ENCODE assay signal across 13 mouse cellular contexts in the genomic region with DNA sequence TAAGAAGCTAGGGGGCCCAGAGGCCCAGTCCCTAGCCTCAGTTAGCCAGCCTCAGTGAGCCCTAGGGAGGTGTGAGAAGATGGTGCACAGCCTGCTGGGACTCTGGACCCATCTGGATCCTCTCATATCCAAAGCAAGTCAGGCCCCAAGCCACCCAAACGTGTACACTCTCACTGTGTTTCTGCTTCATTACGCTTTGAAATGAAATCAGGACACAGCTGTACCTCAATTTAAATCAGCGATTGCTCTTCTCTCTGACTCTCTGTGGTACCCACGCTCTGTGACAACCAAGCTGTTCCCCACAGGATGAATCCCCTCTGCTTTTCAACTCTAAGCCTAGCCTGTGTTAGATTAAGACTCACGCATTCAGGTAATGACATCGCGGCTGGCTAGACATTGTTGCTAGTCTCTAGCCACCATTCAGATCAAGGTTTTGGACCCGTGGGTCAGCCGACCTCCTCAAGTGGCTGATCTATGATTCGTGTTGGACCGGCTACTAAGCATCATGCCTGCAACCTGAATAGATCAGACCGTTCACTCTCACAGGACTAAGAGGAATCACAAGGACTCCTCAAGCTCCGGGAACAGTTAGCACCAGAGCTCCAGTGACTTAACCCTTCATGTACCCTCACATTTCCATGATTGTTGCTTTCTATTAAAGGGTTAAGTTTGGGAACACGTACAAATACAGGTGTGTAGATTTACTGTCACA.
DNase-seq lines count a peak whose midpoint lies in the region; ATAC-seq and TF ChIP-seq lines count a peak whose summit lies in the region.
"Had no signal": no experiment of that assay in that cellular context is flagged by ENCODE, and none has a peak within 500 bp of the region (broad histone marks: within the 10 kb centered on the region; RNA-seq: fewer than 3 reads in every experiment).

No protein-coding gene starts in this region.

- H3K4me2 ChIP-seq in forebrain, embryonic 14.5 days (ENCODE audit: low read length), result no peak overlapping the region
- H3K4me2 ChIP-seq in forebrain, embryonic 13.5 days, result no peak overlapping the region
- H3K4me2 ChIP-seq in lung, embryonic 16.5 days (ENCODE audit: low read depth, low read length), result no peak overlapping the region
- H3K4me2 ChIP-seq in lung, postnatal 0 days (replicated peaks; ENCODE audit: low read depth, low read length), result no peak overlapping the region
- H3K4me2 ChIP-seq in neural tube, embryonic 14.5 days (ENCODE audit: low read depth, low read length), result no peak overlapping the region
- H3K4me2 ChIP-seq: heart, embryonic 13.5 days; limb, embryonic 13.5 days had no signal

- H3K4me1 ChIP-seq in forebrain, embryonic 14.5 days (ENCODE audit: control insufficient read depth, insufficient read depth, low read length), result peaks cover 2% of the 10 kb centered on the region; the same call in 1 of the 2 replicates
- 0 out of 2 replicates have a peak, but pooled peaks cover 6% of the 10 kb centered on the region for H3K4me1 ChIP-seq in forebrain, embryonic 13.5 days
- no peaks in the 10 kb centered on the region for H3K4me1 ChIP-seq in lung, embryonic 16.5 days (replicated peaks; ENCODE audit: control insufficient read depth, insufficient read depth, low read length)
- no peaks in the 10 kb centered on the region for H3K4me1 ChIP-seq in lung, postnatal 0 days (ENCODE audit: insufficient read depth, low read depth, low read length)
- H3K4me1 ChIP-seq in neural tube, embryonic 14.5 days (ENCODE audit: control insufficient read depth, insufficient read depth, low read length), result 0 out of 2 replicates have a peak, but pooled peaks cover 5% of the 10 kb centered on the region
- H3K4me1 ChIP-seq: heart, embryonic 13.5 days; limb, embryonic 13.5 days had no signal

- H3K27ac ChIP-seq in forebrain, embryonic 14.5 days (ENCODE audit: low read depth, low read length), result no peak overlapping the region
- H3K27ac ChIP-seq in forebrain, embryonic 13.5 days, result no peak overlapping the region
- no peak overlapping the region for H3K27ac ChIP-seq in lung, embryonic 16.5 days (ENCODE audit: low read length)
- no peak overlapping the region for H3K27ac ChIP-seq in lung, postnatal 0 days (ENCODE audit: low read length)
- H3K27ac ChIP-seq in neural tube, embryonic 14.5 days (ENCODE audit: low read depth, low read length), result peak overlapping the region; percentile 55; the same call in 1 of the 2 replicates
- H3K27ac ChIP-seq: heart, embryonic 13.5 days; limb, embryonic 13.5 days had no signal

- 68% methylated on average over 14 of the region's 14 CpGs for WGBS in forebrain, embryonic 14.5 days
- WGBS in forebrain, embryonic 13.5 days, result 63% methylated on average over 14 of the region's 14 CpGs
- 66% methylated on average over 14 of the region's 14 CpGs for WGBS in lung, embryonic 16.5 days
- WGBS in lung, postnatal 0 days, result 66% methylated on average over 14 of the region's 14 CpGs
- 50% methylated on average over 14 of the region's 14 CpGs for WGBS in neural tube, embryonic 14.5 days

- no peak for TF ChIP-seq CTCF in lung, postnatal 0 days (IDR thresholded peaks at IDR 0.05)

- peak; percentile 37; the same call in 1 of the 2 replicates for ATAC-seq in forebrain, embryonic 14.5 days
- no peak for ATAC-seq in forebrain, embryonic 13.5 days
- ATAC-seq in lung, embryonic 16.5 days (ENCODE audit: low read depth), result peak; percentile 66; the same call in 1 of the 2 replicates
- ATAC-seq in lung, postnatal 0 days, result peak; percentile 17; the same call in 1 of the 2 replicates
- peak; percentile 81 for ATAC-seq in neural tube, embryonic 14.5 days (ENCODE audit: low read depth)
- ATAC-seq in monocyte, adult 5-6 weeks (replicated peaks; ENCODE audit: insufficient number of reproducible peaks, low FRiP score, low TSS enrichment, poor library complexity, severe bottlenecking), result no peak

- no peaks in the 10 kb centered on the region for H3K9me3 ChIP-seq in forebrain, embryonic 14.5 days (replicated peaks; ENCODE audit: control insufficient read depth, low read length)
- H3K9me3 ChIP-seq in forebrain, embryonic 13.5 days (replicated peaks), result no peaks in the 10 kb centered on the region
- no peaks in the 10 kb centered on the region for H3K9me3 ChIP-seq in lung, embryonic 16.5 days (ENCODE audit: control insufficient read depth, low read length)
- H3K9me3 ChIP-seq in lung, postnatal 0 days (ENCODE audit: low read length), result no peaks in the 10 kb centered on the region
- no peaks in the 10 kb centered on the region for H3K9me3 ChIP-seq in neural tube, embryonic 14.5 days (ENCODE audit: control insufficient read depth, low read length)
- H3K9me3 ChIP-seq: heart, embryonic 13.5 days; limb, embryonic 13.5 days had no signal

- no peaks in the 10 kb centered on the region for H3K27me3 ChIP-seq in forebrain, embryonic 14.5 days (replicated peaks; ENCODE audit: control insufficient read depth, insufficient read depth, low read length)
- no peaks in the 10 kb centered on the region for H3K27me3 ChIP-seq in forebrain, embryonic 13.5 days
- H3K27me3 ChIP-seq in lung, embryonic 16.5 days (ENCODE audit: control insufficient read depth, insufficient read depth, low read depth, low read length), result no peaks in the 10 kb centered on the region
- no peaks in the 10 kb centered on the region for H3K27me3 ChIP-seq in lung, postnatal 0 days (replicated peaks; ENCODE audit: insufficient read depth, low read length)
- H3K27me3 ChIP-seq in neural tube, embryonic 14.5 days (ENCODE audit: control insufficient read depth, insufficient read depth, low read length), result no peaks in the 10 kb centered on the region
- H3K27me3 ChIP-seq: heart, embryonic 13.5 days; limb, embryonic 13.5 days had no signal

- no peak overlapping the region for H3K9ac ChIP-seq in forebrain, embryonic 14.5 days (ENCODE audit: low read length)
- no peak overlapping the region for H3K9ac ChIP-seq in forebrain, embryonic 13.5 days
- no peak overlapping the region for H3K9ac ChIP-seq in lung, embryonic 16.5 days (ENCODE audit: low read length)
- H3K9ac ChIP-seq in lung, postnatal 0 days (replicated peaks; ENCODE audit: low read depth), result no peak overlapping the region
- no peak overlapping the region for H3K9ac ChIP-seq in neural tube, embryonic 14.5 days (replicated peaks; ENCODE audit: low read depth, low read length)
- H3K9ac ChIP-seq: heart, embryonic 13.5 days; limb, embryonic 13.5 days had no signal

- peak; percentile 33 for DNase-seq in forebrain, embryonic 14.5 days (ENCODE audit: low spot score)
- DNase-seq in lung, postnatal 4 days, result no peak
- no peak for DNase-seq in lung, postnatal 0 days (ENCODE audit: low spot score)
- DNase-seq in heart, postnatal 4 days, result no peak
- DNase-seq: kidney, postnatal 10 days; thymus, postnatal 4 days had no signal

- no peak for TF ChIP-seq EP300 in lung, postnatal 0 days (IDR thresholded peaks at IDR 0.05)

- no peaks in the 10 kb centered on the region for H3K36me3 ChIP-seq in forebrain, embryonic 14.5 days (ENCODE audit: control insufficient read depth, insufficient read depth, low read length)
- no peaks in the 10 kb centered on the region for H3K36me3 ChIP-seq in forebrain, embryonic 13.5 days (ENCODE audit: poor library complexity, severe bottlenecking)
- H3K36me3 ChIP-seq in lung, embryonic 16.5 days (ENCODE audit: control insufficient read depth, insufficient read depth, low read length), result peaks cover 4% of the 10 kb centered on the region; the same call in 1 of the 2 replicates
- H3K36me3 ChIP-seq in lung, postnatal 0 days (ENCODE audit: insufficient read depth, low read length), result no peaks in the 10 kb centered on the region; the same call in 1 of the 2 replicates
- no peaks in the 10 kb centered on the region for H3K36me3 ChIP-seq in neural tube, embryonic 14.5 days (ENCODE audit: control insufficient read depth, insufficient read depth, low read length)

- H3K4me3 ChIP-seq in forebrain, embryonic 14.5 days (ENCODE audit: low read depth, low read length), result no peak overlapping the region
- H3K4me3 ChIP-seq in forebrain, embryonic 13.5 days, result no peak overlapping the region
- H3K4me3 ChIP-seq in lung, embryonic 16.5 days (ENCODE audit: low read length), result no peak overlapping the region
- no peak overlapping the region for H3K4me3 ChIP-seq in lung, postnatal 0 days (ENCODE audit: low read depth, low read length)
- no peak overlapping the region for H3K4me3 ChIP-seq in neural tube, embryonic 14.5 days (ENCODE audit: low read depth, low read length)
- H3K4me3 ChIP-seq: erythroblast, embryonic 14.5 days; heart, embryonic 13.5 days; limb, embryonic 13.5 days had no signal

Comparison
In these comparisons a context has a peak if more than half of its experiments do, and no peak if none do; other contexts are left out.
1. ATAC-seq: peak in forebrain, embryonic 14.5 days (single experiment), lung, embryonic 16.5 days (single experiment), lung, postnatal 0 days (single experiment) and neural tube, embryonic 14.5 days (single experiment); none in forebrain, embryonic 13.5 days (single experiment) and monocyte, adult 5-6 weeks (single experiment).